Mouse (Mus musculus) stomach, embryonic 14.5 days (tissue): Measurements from ENCODE around the gene Mcam. TPM values are rescaled to one million over a fixed set of nuclear protein-coding genes. Genes with fewer than 3 reads are reported as not detected.

ENCODE experiments used
- ATAC-seq: fragments of 200-750 bp; cut with Nextera tagmentation; 2 replicates; pipeline ENCODE4 v1.8.0; 2017; ENCODE audit warnings: low read depth, moderate TSS enrichment; ENCODE audit not compliant: insufficient number of reproducible peaks, insufficient read depth, low FRiP score
- H3K27ac ChIP-seq: fragments of 300-500 bp; sonication (generic); 2 replicates; pipeline ENCODE4 v1.5.1; 2014; ENCODE audit warnings: mild to moderate bottlenecking, low read length, moderate library complexity, mixed read lengths
- H3K27me3 ChIP-seq: fragments of 300-500 bp; sonication (generic); 2 replicates; pipeline ENCODE4 v1.6.1; 2014; ENCODE audit warnings: low read length, control low read depth, mixed read lengths; ENCODE audit not compliant: control insufficient read depth, insufficient read depth
- H3K36me3 ChIP-seq: fragments of 300-500 bp; sonication (generic); 2 replicates; pipeline ENCODE4 v1.6.1; 2014; ENCODE audit warnings: mild to moderate bottlenecking, control low read depth, low read length, moderate library complexity, mixed read lengths; ENCODE audit not compliant: control insufficient read depth, insufficient read depth
- H3K4me1 ChIP-seq: fragments of 300-500 bp; sonication (generic); 2 replicates; pipeline ENCODE4 v1.6.1; 2014; ENCODE audit warnings: low read length, control low read depth, mixed read lengths; ENCODE audit not compliant: control insufficient read depth, insufficient read depth
- H3K4me2 ChIP-seq: fragments of 300-500 bp; sonication (generic); replicated peaks from 2 replicates; pipeline ENCODE4 v1.6.1; 2014; ENCODE audit warnings: low read depth, low read length, control low read depth
- H3K4me3 ChIP-seq: fragments of 300-500 bp; sonication (generic); 2 replicates; pipeline ENCODE4 v1.5.1; 2014; ENCODE audit warnings: low read depth, low read length, control low read depth
- H3K9ac ChIP-seq: fragments of 300-500 bp; sonication (generic); replicated peaks from 2 replicates; pipeline ENCODE4 v1.6.1; 2014; ENCODE audit warnings: low read depth, mild to moderate bottlenecking, control low read depth, low read length, moderate library complexity, mixed read lengths
- H3K9me3 ChIP-seq: fragments of 300-500 bp; sonication (generic); 2 replicates; pipeline ENCODE4 v1.6.1; 2016; ENCODE audit warnings: low read depth, low read length, control low read depth; ENCODE audit not compliant: control insufficient read depth
- WGBS: fragments of 180-500 bp; shearing (Covaris S2); extraction: QIAGEN DNeasy Blood & Tissue Kit; methylation state at CpG from one replicate; pipeline ENCODE4 v1.1.7; 2014; 5-methylcytosine and 5-hydroxymethylcytosine counted together
- polyA plus RNA-seq: library from polyadenylated mRNA; unstranded; fragments of >200 nt; fragmentation: Nextera tagmentation; extraction: Ambion mirVana; gene quantifications from 2 replicates; pipeline ENCODE4 v1.2.1, GENCODE M21; 2014

Gene Mcam
- polyA plus RNA-seq, 1 experiment from 2014 or later, result 54.3 TPM

- Histone ChIP-seq H3K9ac (no peak overlapping the region), H3K27me3 (no peaks in the 10 kb centered on the region), H3K36me3 (no peaks in the 10 kb centered on the region), H3K4me1 (peaks cover 20% of the 10 kb centered on the region), H3K4me3 (no peak overlapping the region), H3K27ac (no peak overlapping the region; the same call in 1 of the 2 replicates), H3K9me3 (no peaks in the 10 kb centered on the region), H3K4me2 (no peak overlapping the region)
- 90% methylated on average over 3 of the region's 3 CpGs for WGBS
- no peak for ATAC-seq
Measured at GRCm38 (mm10) chr9:44126746-44127145, 7.5 kb upstream of the Mcam start.

GRCm38 (mm10) chr9:44127351-44127801, 6.9 kb upstream of the Mcam start:
- ATAC-seq, result no peak
- Histone ChIP-seq H3K9me3 (no peaks in the 10 kb centered on the region), H3K4me2 (no peak overlapping the region), H3K9ac (no peak overlapping the region), H3K4me1 (peaks cover 21% of the 10 kb centered on the region), H3K27ac (no peak overlapping the region), H3K27me3 (no peaks in the 10 kb centered on the region), H3K4me3 (no peak overlapping the region), H3K36me3 (no peaks in the 10 kb centered on the region)
- WGBS, result 66% methylated on average over 3 of the region's 3 CpGs

- 4% methylated on average over 9 of the region's 9 CpGs for WGBS
- no peaks in the 10 kb centered on the region for H3K36me3 ChIP-seq
- ATAC-seq, result no peak
- H3K27me3 ChIP-seq, result no peaks in the 10 kb centered on the region
- H3K4me3 ChIP-seq, result peak overlapping the region; percentile 22
- H3K27ac ChIP-seq, result peak overlapping the region; percentile 84
- peak overlapping the region; percentile 53 for H3K4me2 ChIP-seq
- 0 out of 2 replicates have a peak overlapping the region, but pooled peaks have one; percentile 14 for H3K9ac ChIP-seq
- peaks cover 33% of the 10 kb centered on the region for H3K4me1 ChIP-seq
- no peaks in the 10 kb centered on the region for H3K9me3 ChIP-seq
Measured at GRCm38 (mm10) chr9:44129633-44130032, 4.6 kb upstream of the Mcam start.

GRCm38 (mm10) chr9:44130034-44130433, 4.2 kb upstream of the Mcam start:
- Histone ChIP-seq H3K27ac (peak overlapping the region; percentile 84), H3K4me2 (peak overlapping the region; percentile 53), H3K27me3 (no peaks in the 10 kb centered on the region), H3K9me3 (no peaks in the 10 kb centered on the region), H3K9ac (0 out of 2 replicates have a peak overlapping the region, but pooled peaks have one; percentile 14), H3K4me1 (peaks cover 35% of the 10 kb centered on the region), H3K4me3 (peak overlapping the region; percentile 22), H3K36me3 (no peaks in the 10 kb centered on the region)
- peak; percentile 46; the same call in 1 of the 2 replicates for ATAC-seq
- under 1% methylated on average over 27 of the region's 27 CpGs for WGBS

GRCm38 (mm10) chr9:44130581-44131275, 3.5 kb upstream of the Mcam start:
- H3K4me1 ChIP-seq, result peaks cover 41% of the 10 kb centered on the region
- H3K27ac ChIP-seq, result peak overlapping the region; percentile 84
- peak overlapping the region; percentile 22; the same call in 1 of the 2 replicates for H3K4me3 ChIP-seq
- peak; percentile 10; the same call in 1 of the 2 replicates for ATAC-seq
- H3K9me3 ChIP-seq, result no peaks in the 10 kb centered on the region
- WGBS, result 25% methylated on average over 19 of the region's 19 CpGs
- no peaks in the 10 kb centered on the region for H3K36me3 ChIP-seq
- H3K4me2 ChIP-seq, result peak overlapping the region; percentile 53
- H3K9ac ChIP-seq, result no peak overlapping the region
- H3K27me3 ChIP-seq, result no peaks in the 10 kb centered on the region

GRCm38 (mm10) chr9:44131276-44131590, 3.0 kb upstream of the Mcam start:
- peaks cover 45% of the 10 kb centered on the region for H3K4me1 ChIP-seq
- no peaks in the 10 kb centered on the region for H3K36me3 ChIP-seq
- no peak overlapping the region for H3K9ac ChIP-seq
- no peaks in the 10 kb centered on the region for H3K9me3 ChIP-seq
- 56% methylated on average over 7 of the region's 7 CpGs for WGBS
- H3K4me3 ChIP-seq, result no peak overlapping the region
- H3K27ac ChIP-seq, result peak overlapping the region; percentile 84
- 0 out of 2 replicates have a peak overlapping the region, but pooled peaks have one; percentile 53 for H3K4me2 ChIP-seq
- no peak for ATAC-seq
- no peaks in the 10 kb centered on the region for H3K27me3 ChIP-seq

- H3K4me2 ChIP-seq, result no peak overlapping the region
- no peak overlapping the region for H3K27ac ChIP-seq
- H3K27me3 ChIP-seq, result no peaks in the 10 kb centered on the region
- no peaks in the 10 kb centered on the region for H3K36me3 ChIP-seq
- H3K4me1 ChIP-seq, result peaks cover 46% of the 10 kb centered on the region
- H3K4me3 ChIP-seq, result no peak overlapping the region
- 59% methylated on average over 5 of the region's 5 CpGs for WGBS
- no peak overlapping the region for H3K9ac ChIP-seq
- ATAC-seq, result no peak
- H3K9me3 ChIP-seq, result no peaks in the 10 kb centered on the region
Measured at GRCm38 (mm10) chr9:44132200-44132599, 2.1 kb upstream of the Mcam start.

- 17% methylated on average over 2 of the region's 2 CpGs for WGBS
- no peaks in the 10 kb centered on the region for H3K36me3 ChIP-seq
- peak overlapping the region; percentile 62 for H3K4me3 ChIP-seq
- H3K9ac ChIP-seq, result no peak overlapping the region
- H3K27me3 ChIP-seq, result no peaks in the 10 kb centered on the region
- peak overlapping the region; percentile 70; the same call in 1 of the 2 replicates for H3K27ac ChIP-seq
- H3K4me2 ChIP-seq, result peak overlapping the region; percentile 82
- peaks cover 46% of the 10 kb centered on the region for H3K4me1 ChIP-seq
- no peak for ATAC-seq
- H3K9me3 ChIP-seq, result no peaks in the 10 kb centered on the region
Measured at GRCm38 (mm10) chr9:44133287-44133686, 982 bp upstream of the Mcam start.
